Mouse (Mus musculus): Measurements from ENCODE around the gene C130050O18Rik.
A peak's percentile ranks its signal among the peaks of the same experiment; 100 is the strongest.

Gene C130050O18Rik

DNA sequence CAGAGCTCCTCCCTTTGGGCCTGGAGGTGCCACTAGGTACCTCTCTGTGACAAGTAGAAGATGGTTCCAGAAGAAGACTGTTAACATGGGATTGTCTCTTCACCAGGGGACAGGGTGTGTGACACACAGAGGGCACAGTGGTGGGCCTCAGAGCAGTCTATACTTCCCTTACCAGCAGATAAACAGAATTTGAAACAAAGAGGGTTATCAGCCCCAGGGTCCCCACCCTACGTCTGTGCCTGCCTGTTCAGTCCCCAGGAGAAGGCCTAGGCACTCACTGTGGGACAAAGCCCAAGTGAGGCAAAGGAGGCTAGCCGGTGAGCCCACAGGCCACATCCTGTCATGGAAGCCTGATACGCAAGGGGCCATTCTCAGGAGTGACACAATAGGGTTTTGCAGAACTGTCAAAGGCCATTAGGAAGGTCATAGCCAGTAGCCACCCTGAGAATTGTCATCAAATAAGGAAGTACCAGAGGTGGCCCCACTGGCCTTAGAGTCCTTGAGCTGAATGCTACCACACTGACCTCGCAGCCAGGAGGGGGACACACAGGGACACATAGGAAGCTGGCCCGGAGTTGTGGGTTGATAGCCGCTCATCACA, at the start of gene C130050O18Rik:
TSS of gene C130050O18Rik (plus strand) at position 480 of the 601 bp plus-strand sequence.
- no peak for DNase-seq

- peak; percentile 67 for DNase-seq
Measured at GRCm38 (mm10) chr5:139358653-139359052, 46.4 kb upstream of the C130050O18Rik start.

GRCm38 (mm10) chr5:139359244-139359643, 45.8 kb upstream of the C130050O18Rik start:
- DNase-seq: no peak

DNA sequence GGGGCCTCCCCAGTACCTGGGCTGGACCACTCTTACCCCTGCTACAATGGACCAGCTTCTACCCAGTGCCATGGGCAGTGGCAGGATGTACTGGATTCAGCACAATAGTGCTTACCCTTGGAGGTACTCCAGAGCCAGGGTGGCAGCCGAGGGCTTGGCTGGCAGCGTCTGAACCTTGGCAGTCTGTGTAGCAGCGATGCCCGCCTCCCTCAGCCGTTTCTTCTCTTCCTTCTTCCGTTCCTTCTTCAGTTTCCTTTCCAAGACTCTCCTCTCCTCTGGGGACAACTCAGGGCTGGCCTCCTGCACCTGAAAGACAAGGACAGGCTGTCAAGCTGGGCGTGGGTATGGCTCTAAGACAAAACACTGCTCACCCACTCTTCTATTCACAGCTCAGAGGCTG, 41.2 kb upstream of the C130050O18Rik start:
- no peak for DNase-seq

DNA sequence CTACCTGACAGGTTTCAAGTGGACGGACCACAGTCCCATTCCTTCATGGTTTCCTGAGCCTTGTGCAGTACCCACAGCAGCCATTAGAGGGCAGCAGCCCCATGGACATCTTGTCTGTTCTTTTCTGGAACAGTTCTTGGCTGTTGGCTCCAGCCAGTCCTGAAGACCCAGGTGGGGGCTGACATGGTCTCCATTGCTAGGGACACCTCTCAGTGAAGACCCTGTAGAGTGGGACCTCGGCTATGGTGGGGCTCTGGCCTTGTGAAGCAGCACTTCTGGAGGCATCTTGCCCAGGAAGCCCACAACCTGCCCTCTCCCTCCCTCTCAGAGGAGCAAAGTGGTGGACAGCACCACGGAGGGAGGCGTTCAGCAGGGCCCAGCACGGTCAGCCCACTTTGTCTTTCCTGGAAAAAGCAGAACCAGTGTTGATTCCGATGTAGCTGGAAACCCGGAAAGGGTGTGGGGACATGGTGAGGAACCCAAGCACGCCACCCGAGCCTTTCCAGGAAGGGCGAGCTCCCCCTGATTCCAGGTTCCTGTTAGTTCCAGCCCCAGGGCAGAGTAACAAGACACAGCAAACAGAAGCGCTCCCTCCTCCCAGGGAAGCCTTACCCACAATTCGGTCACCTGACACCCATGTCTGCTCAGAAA, 40.7 kb upstream of the C130050O18Rik start:
- DNase-seq: peak; percentile 97

DNA sequence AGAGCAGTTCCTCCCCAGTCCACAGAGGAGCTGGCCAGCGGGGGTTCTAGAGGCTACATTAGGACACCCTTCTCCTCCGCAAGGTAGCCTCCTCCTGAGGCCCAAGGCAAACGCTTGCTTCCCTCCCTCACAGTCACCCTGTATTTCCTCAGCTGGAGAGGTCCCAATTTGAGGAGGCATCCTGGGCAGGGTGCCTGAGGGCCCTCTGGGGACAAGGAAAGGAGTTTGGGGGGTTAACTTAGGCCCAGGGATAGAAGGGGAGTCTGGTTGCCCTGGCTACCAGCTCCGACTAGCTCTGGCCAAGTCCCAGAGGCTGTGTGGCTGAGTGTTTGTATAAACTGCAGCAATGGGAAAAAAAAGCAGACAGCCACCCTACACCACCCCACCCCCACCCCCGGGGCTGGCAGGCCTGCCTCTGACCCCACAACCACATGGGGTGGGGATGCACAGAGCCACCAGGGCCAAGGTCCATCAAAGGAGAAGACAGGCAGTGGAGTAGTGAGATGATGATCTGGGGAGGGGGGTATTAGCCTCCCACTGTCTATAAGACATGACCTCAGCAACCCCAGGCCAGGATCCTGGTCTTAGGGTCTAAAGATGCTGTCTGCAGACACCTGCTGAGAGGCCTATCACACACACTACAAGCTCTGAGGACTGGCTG, 40.0 kb upstream of the C130050O18Rik start:
- DNase-seq: peak; percentile 26

DNA sequence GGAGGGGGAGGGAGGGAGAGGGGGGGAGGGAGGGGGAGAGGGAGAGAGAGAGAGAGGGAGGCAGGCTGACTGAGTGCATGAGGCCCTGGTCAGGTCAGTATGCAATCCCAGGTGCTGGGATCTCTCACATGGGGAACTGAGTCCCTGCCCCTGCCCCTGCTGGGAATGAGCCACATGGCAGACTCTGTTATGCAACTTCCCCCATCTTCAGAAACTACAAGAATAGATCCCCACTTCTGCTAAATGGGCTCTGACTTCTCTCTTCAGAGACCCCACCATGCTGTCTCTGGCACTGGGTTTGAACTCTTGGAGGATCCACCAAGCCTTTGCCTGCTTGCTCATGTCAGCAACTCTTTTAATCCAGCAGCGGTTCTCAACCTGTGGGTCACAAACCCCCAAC, 39.3 kb upstream of the C130050O18Rik start:
- DNase-seq: no peak

GRCm38 (mm10) chr5:139366484-139366883, 38.6 kb upstream of the C130050O18Rik start:
- DNase-seq: no peak

- DNase-seq: peak; percentile 21
Measured at GRCm38 (mm10) chr5:139367884-139368458, 37.1 kb upstream of the C130050O18Rik start.

- peak; percentile 74 for DNase-seq
Measured at GRCm38 (mm10) chr5:139368638-139369320, 36.3 kb upstream of the C130050O18Rik start.

DNA sequence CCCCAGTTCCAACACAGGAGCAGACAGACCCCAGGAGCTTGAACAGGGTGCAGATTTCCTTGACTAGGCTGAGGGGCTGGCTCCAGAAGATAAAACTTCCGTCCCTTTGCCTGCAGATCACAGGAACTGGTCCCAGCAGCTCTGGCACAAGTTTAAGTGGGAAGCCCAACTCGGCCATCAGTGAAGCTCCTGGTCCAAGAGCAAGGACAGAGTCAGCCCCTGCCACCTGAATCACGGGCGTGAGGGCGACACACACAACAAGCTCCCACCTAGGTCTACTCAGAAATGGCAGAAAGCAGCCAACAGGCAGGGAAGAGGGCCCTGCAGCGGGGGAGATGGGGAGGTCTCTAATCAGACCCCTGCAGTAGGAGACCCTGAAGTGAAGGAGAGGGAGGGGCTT, 34.7 kb upstream of the C130050O18Rik start:
- no peak for DNase-seq

GRCm38 (mm10) chr5:139371118-139371517, 34.0 kb upstream of the C130050O18Rik start:
- no peak for DNase-seq

DNA sequence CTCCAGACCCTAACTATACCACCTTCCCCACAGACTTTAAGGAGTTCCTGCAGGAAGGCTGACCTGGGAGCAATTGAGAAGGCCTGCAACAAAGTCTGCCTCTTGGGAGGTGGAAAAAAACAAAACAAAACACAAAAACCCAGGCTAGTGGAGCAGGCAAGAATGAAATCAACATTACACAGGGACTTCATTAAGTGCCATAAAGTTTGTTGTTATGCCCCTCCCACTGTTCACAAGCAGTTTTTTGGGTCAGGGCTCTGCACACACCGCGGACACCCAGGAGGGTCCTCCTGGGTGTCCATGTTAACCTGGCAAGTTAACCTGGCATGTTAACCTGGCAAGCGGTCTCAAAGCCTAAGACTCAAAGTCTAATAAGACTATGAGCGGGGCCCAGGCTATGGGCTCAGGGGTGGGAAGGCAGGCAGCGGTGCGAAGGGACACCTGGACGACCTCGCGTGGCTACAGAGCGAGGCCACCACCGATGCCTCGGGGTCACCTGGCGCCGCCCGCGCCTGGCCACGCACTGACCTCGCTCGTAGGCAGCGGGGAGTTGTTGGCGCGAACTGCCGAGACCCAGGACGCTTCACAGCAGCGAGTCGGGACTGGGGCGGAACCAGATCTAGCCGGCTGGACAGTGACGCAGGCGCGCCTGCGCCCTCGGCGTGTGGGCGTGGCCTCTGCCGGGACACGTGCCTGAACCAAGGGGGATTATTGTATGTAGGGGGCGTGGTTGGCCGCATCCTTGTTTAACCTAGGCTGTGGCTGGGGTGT, 33.3 kb upstream of the C130050O18Rik start:
- DNase-seq: peak; percentile 95

- DNase-seq: no peak
Measured at GRCm38 (mm10) chr5:139373126-139373525, 32.0 kb upstream of the C130050O18Rik start.

DNA sequence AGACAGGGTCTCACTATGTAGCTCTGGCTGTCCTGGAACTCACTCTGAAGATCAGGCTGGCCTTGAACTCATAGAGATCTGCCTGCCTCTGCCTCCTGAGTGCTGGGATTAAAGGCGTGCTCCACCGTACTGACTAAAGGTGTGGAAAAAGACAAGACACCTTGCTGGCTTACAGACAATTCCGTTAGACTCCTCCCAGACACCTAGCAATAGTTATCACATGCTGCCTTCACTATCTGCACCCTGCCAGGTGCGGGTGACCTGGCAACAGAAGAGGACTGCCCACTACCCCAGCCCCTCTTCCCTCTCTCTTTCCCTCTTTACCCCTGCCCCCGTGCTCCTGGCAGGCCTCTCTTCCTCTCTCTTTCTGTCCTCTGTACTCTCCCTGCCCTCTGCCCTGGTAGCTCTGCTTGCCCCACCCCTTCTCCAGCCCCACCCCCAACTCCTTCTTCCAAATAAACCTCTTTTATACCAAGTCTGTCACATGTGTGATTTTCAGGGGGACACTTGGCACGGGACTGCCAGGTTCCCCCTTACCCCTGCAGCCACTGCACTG, 31.1 kb upstream of the C130050O18Rik start:
- peak; percentile 45 for DNase-seq

GRCm38 (mm10) chr5:139374841-139375240, 30.2 kb upstream of the C130050O18Rik start:
- DNase-seq: no peak

DNA sequence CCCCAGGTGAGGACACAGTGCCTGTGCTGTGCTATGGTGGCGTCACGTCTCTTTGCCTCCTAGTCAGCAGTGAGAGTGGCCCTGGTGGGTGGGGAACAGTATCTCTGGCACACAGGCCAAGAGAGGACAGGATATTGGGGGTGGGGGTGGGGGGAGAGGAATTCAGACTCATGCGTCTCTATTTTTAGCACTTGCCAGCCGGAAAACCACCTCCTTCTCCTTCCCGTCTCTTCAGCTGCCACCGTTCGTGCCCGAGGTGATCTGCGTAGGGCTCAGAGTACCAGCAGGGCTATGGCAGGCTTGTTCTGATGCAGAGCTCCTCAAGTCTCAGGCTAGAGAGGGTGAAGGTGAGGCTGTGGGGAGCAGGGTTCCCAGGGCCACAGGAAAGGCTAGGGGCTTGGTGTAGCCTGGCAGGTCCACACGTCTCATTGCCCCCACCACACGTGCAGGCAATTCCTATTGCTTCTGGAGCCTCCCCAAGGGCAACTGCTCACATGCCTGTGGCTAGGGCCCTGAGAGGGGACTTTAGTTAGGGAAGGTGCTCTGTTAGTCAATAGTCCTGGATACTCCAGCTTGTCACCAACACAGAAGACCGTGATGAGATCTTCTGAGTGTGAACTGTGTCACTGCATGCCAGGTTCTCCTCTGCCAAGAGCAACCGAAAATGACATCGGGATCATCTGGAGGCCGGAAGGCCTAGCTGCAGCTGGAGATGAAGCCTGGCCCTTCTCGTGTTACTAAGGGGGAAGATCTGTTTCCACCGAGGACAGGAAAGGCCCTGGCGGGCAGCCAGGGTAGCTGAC, 27.4 kb upstream of the C130050O18Rik start, which contains the start of gene Gpr146:
TSS of gene Gpr146 (plus strand) at position 230 of the 803 bp plus-strand sequence.
- peak; percentile 76 for DNase-seq

DNA sequence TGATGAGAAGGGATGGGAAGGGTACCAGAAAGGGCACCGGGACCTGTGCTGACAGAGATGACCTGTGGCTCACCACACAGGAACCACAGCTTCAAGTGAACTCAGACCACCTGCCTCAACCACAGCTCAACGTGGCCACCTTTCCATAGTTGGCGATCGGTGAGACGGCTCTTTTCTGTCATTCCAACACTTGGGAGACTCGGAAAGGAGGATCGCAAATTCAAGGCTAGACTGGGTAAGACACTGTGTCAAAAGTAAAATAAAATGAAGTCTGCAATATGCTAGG, 26.9 kb upstream of the C130050O18Rik start:
- DNase-seq: no peak

GRCm38 (mm10) chr5:139378986-139379629, 26.0 kb upstream of the C130050O18Rik start:
- DNase-seq: peak; percentile 91

- DNase-seq: no peak
Measured at GRCm38 (mm10) chr5:139379771-139380384, 25.2 kb upstream of the C130050O18Rik start.

Measured in kidney, adult 18-20 months (tissue).